Mouse (Mus musculus): ENCODE results near the gene Nav2.

Nav2 gene

DNA sequence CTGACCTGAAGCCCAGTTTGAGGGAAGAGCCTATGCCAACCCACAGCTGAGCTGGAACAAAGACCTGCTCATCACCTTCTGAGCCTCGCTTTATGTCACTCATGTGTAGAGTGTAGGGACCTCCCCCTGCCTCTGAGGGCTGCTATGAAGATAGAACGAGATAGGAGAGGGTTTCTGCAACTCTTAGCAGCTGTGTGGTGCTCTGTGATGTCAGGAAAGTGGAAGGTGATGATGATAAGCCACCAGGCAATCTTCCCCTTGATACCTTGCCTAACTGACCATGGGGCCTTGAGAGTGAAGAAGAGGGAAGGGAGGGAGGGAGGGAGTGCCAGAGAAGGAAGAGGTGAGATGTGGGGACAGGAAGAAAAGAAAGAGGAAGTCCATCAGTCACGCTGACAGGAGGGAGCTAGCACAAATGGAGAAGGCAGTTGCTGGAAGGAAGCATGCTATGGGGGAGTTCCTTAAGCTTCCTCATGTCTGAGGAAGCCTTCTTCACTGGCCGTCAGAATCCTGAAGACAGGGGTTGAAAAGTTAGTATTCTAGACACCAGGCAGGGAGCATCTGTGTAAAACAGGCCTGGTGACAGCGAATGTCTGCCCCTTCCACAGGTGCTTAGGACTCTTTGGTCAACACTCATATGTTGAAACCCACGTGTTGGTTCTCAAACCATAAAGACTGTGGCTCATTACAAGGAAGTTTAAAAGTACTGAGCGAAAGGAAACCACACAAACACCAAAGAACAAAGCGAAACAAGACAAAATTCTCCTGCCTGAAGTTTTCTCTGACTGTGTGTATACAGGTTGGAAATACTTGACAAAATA lies at the start of gene Nav2:
Nav2 (plus strand) TSS at position 196 of the 821 bp plus-strand sequence.
- no peak for DNase-seq (ENCODE audit: low read depth)

DNA sequence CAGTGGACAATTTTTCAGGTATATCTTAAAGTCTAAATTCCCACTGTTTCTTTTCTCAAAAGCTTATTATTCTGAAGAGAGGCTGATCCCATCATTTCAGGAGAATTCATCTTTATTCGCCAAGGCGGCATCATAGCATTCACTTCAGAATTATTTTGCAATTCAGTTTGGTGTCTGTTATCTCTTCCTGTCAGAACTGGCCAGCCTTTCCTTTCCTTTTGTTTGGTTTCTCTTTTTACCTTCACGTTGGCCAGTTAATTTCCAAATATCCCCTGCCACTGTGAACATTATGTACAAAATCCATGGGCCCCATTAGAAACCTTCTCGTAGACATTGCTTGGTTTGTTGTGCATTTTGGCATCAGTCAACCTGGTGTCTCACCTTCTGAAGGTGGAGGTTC lies 49.2 kb upstream of the Nav2 start:
- DNase-seq (ENCODE audit: low read depth) = no peak

DNA sequence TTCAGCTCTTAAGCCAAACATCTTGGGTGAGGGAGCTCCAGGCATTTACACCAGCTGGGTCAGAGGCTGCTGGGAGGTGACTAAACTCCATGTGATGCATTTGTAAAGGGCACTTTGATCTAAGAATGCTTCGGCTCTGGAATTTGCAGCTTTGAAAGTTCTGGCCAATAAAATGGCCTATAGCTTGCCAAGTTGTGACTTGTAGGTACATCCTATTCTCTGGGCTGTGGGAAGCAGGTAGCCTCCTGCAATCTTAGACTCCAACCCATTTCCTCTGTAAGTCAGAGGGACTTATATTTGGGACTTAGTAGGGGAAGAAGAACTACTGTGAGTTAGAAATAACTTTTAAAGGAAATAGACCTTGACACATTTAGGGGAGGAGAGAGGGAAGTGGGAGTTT lies 47.6 kb upstream of the Nav2 start:
- no peak for DNase-seq (ENCODE audit: low read depth)

DNA sequence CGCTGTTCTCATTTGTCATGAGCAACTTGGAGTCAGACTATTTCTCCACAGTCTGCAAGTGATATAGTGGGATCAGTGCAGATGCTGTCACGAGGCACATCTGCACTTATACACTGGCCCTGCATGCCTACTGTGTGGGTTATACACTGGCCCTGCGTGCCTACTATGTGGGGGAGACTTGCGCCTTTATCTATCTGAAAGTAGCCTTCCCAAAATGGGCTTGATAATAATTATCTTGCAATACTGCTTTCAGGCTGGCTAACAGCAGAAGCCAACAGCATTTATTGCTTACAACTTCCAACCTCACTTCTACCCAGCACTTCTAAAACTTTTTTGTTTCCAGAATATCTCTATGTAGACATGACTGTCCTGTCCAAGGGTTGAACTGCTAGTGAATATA lies 46.7 kb upstream of the Nav2 start:
- no peak for DNase-seq (ENCODE audit: low read depth)

- DNase-seq (ENCODE audit: low read depth) = no peak
These were observed 44.3 kb upstream of the Nav2 start for GRCm38 (mm10) chr7:48864199-48864598.

GRCm38 (mm10) chr7:48864671-48865458 lies 43.7 kb upstream of the Nav2 start:
- no peak for DNase-seq (ENCODE audit: low read depth)

GRCm38 (mm10) chr7:48867576-48867975 lies 40.9 kb upstream of the Nav2 start:
- DNase-seq (ENCODE audit: low read depth) = no peak

GRCm38 (mm10) chr7:48870144-48870543 lies 38.4 kb upstream of the Nav2 start:
- no peak for DNase-seq (ENCODE audit: low read depth)

DNA sequence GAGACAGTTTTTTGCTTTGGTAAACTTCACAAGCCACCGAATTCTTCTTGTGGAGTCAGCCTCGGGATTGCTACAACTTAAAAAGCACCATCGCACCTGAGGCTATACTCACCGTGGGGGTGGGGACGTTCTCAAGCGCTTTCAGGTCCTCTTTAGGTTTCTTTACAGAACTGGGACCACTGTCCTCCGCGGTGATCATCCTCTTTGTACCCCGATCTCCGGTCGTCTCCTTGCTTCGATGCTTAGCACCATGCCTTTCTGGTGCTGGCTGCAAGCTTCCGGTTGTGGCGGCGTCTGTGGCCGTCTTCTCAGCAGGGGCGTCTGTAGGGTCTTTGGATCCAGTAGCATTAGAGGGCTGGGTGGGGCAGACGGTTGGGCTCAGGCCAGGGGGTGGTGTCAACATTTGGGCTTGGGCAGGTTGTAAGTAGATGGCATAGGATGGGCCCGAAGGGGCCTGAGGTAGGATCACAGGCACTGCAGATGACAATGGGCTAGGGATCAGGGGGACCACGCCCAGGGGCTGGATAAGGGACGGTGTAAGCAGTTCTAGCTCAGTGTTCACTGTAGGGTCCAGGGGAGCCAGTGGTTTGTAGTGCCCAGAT lies 37.8 kb upstream of the Nav2 start:
- DNase-seq (ENCODE audit: low read depth) = no peak

- no peak for DNase-seq (ENCODE audit: low read depth)
These were observed 37.2 kb upstream of the Nav2 start for GRCm38 (mm10) chr7:48871292-48871691.

DNA sequence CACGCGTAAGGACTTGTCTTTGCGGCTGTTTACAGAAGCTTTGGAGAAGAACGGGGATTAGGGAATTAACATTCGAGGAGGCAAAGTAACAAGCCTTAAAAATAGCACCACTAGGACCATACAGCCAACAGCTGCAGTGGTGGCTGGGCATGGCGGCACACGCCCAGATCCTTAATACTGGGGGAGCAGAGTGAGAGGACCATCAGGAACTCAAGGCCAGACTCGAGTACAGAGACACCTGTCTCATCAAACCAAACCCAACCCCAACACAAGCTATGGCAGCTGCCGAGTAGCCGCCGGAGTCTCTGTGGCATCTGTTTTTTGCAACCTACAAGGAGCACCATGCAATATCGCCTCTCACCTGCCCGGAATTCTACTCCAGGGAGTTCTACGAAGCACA lies 33.4 kb upstream of the Nav2 start:
- DNase-seq (ENCODE audit: low read depth) = no peak

- DNase-seq (ENCODE audit: low read depth) = peak; percentile 31
These were observed 32.0 kb upstream of the Nav2 start for GRCm38 (mm10) chr7:48876526-48876925.

DNA sequence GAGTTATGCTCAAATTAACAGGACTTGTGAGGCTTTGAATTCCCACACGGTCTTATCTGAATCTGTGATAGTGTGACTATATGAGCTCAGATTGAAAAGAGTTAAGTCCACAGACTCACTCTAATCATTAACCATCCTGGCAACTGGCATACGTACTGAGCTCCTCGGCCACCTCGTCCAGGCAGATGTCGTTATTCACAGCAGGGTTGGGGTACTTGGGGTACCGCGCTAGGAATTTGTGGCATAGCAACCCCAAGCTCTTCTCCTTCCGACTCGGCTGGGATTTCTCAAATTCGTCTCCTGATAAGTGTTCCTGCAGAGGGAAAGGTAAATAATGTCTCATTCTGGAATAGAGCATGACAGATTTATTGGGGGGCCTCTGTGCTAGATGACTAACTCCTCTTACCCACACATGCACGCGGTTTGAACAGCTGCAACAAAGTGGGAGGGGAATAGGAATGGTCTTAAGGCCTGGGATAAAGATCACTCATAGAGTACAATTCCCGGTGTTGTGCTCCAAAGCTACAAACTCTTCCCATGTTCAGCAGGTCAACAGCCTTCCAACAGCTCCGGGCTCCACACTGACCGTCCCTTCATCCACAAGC lies 30.6 kb upstream of the Nav2 start:
- no peak for DNase-seq (ENCODE audit: low read depth)

DNA sequence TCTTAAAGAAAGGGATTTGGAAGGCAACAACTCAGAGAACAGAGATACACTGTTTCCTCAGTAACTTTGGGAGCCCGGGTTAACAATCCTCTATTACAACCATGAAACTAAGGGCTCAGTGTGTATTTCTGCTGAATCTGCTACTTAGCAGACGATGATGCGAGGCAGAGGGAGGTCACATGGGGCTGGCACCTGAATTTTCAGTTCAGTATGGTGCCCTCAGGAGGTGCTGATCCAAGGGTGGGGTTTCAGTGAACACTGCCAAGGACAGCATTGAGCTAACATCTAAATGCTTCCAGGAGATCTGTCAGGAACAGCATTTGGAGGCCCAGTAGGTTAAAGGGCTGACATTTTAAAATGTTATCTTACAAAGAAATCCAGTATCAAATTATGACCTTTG lies 28.9 kb upstream of the Nav2 start:
- no peak for DNase-seq (ENCODE audit: low read depth)

DNA sequence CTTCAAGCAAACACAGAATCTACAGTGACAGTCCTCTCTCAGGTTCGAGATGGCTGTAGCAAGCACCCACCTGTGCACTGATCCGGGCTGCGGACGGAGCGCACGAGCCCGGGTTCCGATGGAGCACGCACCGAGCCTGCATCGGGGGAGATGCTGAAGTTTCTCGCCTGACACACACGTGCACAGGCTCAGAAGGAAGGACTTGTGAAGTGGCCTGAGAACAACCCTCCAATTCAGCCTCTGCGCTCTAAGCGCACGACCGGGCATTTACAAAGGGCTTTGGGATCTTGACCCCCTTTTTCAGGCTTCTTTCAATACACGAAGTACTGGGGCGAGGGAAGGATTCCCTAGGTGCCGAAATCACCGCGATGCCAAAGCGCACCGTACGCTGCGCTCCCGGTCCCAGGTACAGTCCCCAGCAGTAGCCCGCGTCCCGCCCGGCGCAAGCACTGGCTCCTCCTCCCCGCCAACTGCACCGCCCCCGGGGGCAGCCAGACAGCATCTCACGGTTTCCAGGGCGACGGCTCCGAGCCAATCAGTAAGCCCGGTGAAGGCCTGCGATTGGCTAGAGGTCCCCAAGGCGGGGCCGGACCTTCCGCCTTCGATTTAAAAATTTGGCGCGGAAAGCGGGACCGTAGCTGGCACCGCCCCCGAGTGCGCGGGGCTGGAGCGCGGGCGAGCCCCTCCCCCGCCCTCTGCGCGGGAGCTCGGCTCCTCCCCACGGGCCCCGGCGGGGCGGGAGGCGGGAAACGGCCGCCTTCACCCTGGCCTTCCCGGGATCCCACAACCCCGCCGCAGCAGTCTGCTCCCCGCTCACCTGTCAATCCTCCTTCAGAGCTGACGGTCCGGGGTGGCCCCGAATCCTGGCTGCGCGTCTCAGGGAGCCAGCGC lies 27.7 kb upstream of the Nav2 start:
- peak; percentile 74 for DNase-seq (ENCODE audit: low read depth)

GRCm38 (mm10) chr7:48881486-48881885 lies 27.0 kb upstream of the Nav2 start, which contains the start of gene E2f8:
TSS of gene E2f8 (minus strand) at chr7:48881596.
- DNase-seq (ENCODE audit: low read depth) = no peak

DNA sequence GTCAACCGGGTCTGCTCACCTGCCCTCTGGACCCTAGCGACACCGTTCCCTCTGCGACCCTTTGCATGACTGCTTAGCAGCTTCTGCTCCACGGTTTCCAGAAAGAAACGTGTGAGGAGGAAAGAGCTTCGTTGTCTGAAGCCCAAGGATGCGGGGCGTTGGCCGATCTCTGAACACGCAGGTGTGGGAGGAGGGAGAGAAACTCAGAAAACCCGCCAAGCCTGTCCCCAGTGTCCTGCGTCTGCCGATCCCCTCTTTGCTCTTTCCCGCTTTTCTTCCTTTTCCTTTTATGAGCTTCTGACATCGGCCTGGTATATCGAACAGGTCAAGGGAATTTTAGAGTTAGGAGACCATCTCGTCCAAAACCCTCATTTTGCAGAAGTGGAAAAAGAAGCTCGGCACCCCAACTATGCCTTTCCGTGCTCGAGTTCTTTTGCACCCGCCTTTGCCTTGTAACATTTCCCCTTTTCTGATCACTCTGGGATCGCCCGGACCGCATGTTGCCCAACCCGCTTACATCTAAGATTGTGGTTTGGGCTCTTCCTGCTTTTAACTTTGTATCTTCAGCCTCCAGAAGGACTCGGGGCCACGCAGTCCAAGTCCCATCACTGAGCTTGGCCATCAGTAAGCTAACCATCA lies 26.4 kb upstream of the Nav2 start:
- no peak for DNase-seq (ENCODE audit: low read depth)

DNA sequence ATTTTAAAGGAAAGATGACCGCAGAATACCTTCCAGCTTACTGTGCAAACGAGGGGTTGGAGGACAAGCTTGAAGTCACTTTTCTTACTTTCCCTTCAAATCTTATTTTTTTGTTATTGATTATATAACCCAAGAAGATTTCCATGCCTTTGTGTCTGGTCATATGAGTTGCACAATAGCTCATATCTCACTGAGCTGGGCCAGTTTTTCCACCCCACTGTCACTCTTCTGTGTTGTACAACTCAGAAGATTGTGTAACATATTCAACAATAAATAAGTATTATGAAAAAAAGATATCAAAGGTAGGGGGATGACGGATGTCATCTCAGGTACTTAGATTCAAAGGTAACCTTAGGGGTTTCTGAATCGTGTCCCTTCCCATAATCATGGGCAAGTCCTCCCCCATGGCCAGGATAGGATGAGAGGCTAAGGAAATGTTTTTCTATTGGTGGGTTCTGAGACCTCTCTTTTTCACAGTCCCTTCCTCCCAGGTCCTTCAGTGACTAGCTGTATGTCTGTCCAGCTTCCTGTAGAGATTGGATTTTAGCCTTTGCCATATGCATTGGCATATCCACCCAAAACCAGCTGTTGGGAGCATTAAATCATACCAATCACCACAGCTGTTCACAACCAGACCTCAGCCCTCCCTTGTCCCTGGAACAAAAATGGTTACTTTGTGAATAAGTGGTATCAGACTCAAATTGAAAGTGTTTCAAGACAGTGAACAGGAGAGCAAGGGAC lies 24.8 kb upstream of the Nav2 start:
- no peak for DNase-seq (ENCODE audit: low read depth)

- DNase-seq (ENCODE audit: low read depth) = no peak
These were observed 24.3 kb upstream of the Nav2 start for GRCm38 (mm10) chr7:48884266-48884611.

DNA sequence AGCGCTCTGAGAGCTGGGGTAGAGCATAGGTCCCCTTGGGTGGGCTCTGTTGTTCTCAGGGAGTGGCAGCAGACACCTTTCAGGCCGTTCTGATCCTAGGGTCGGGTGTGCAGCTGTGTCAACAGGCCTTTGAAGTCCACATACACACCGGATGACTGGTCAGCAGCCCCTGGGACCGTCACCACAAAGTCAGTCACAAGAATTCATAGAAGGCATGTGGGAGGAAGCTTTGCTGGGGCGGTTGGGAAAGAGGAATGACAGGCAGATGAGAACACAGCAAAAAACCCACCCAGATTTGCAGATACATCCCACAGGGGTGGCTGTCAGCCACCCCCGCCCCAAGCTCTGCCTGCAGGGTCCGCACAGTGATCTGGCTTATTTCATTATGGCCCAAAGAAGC lies 20.5 kb upstream of the Nav2 start:
- no peak for DNase-seq (ENCODE audit: low read depth)

Measured in fibroblast of lung, adult 2 months (primary cell).